Mouse (Mus musculus) embryonic facial prominence, embryonic 15.5 days (tissue): ENCODE data around the gene Ffar2. TPM values are rescaled to one million over a fixed set of nuclear protein-coding genes. Genes with fewer than 3 reads are reported as not detected.
A peak's percentile ranks its signal among the peaks of the same experiment; 100 is the strongest.

Experiments used
- ATAC-seq: fragments of 200-750 bp; cut with Nextera tagmentation; 2 replicates; pipeline ENCODE4 v1.8.0; 2017; ENCODE audit warnings: low read depth, moderate TSS enrichment; ENCODE audit not compliant: insufficient number of reproducible peaks, low FRiP score, low TSS enrichment
- H3K27ac ChIP-seq: fragments of 300-500 bp; sonication (generic); replicated peaks from 2 replicates; pipeline ENCODE4 v1.5.1; 2015; ENCODE audit warnings: mild to moderate bottlenecking, inconsistent platforms
- H3K27me3 ChIP-seq: fragments of 300-500 bp; sonication (generic); 2 replicates; pipeline ENCODE4 v1.6.1; 2015; ENCODE audit warnings: inconsistent platforms
- H3K36me3 ChIP-seq: fragments of 300-500 bp; sonication (generic); 2 replicates; pipeline ENCODE4 v1.6.1; 2015; ENCODE audit warnings: mild to moderate bottlenecking, inconsistent platforms
- H3K4me1 ChIP-seq: fragments of 300-500 bp; sonication (generic); 2 replicates; pipeline ENCODE4 v1.6.1; 2015; ENCODE audit warnings: inconsistent platforms
- H3K4me2 ChIP-seq: fragments of 300-500 bp; sonication (generic); replicated peaks from 2 replicates; pipeline ENCODE4 v1.6.1; 2015; ENCODE audit warnings: mild to moderate bottlenecking, inconsistent platforms
- H3K4me3 ChIP-seq: fragments of 300-500 bp; sonication (generic); replicated peaks from 2 replicates; pipeline ENCODE4 v1.5.1; 2015; ENCODE audit warnings: mild to moderate bottlenecking, inconsistent platforms
- H3K9ac ChIP-seq: fragments of 300-500 bp; sonication (generic); 2 replicates; pipeline ENCODE4 v1.6.1; 2015; ENCODE audit warnings: inconsistent platforms
- H3K9me3 ChIP-seq: fragments of 300-500 bp; sonication (generic); replicated peaks from 2 replicates; pipeline ENCODE4 v1.6.1; 2016; ENCODE audit warnings: inconsistent platforms
- WGBS: fragments of 180-500 bp; shearing (Covaris S2); methylation state at CpG from one replicate; pipeline ENCODE4 v1.1.7; 2015; 5-methylcytosine and 5-hydroxymethylcytosine counted together
- polyA plus RNA-seq: library from polyadenylated mRNA; unstranded; fragments of >200 nt; fragmentation: Nextera tagmentation; extraction: Ambion mirVana; gene quantifications from 2 replicates; pipeline ENCODE4 v1.2.1, GENCODE M21; 2015

Ffar2 gene
- polyA plus RNA-seq, 1 experiment from 2014 or later, result not detected

DNA sequence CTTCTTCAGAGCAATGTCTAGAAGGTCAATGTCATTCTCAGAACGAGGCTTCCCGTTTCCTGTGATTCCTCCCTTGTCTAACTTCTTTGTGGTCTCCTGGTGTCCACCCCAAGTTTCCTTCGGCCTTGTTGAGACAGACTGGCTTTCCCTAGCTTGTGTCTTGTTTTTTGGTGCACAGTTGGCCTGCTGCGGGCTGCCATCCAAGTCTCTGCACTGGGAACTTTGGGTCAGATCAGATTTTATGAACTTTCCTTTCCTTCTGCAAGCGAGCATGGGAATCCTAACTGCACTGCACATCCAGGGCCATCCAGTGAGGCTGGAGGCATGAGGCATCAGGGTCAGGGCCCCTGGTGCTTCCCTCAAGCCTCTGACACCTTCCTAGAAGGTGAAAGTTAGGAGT lies 2.0 kb downstream of the Ffar2 start:
- Histone ChIP-seq H3K9ac (no peak overlapping the region), H3K27ac (no peak overlapping the region), H3K4me3 (no peak overlapping the region), H3K27me3 (no peaks in the 10 kb centered on the region), H3K9me3 (no peaks in the 10 kb centered on the region), H3K4me1 (no peaks in the 10 kb centered on the region), H3K4me2 (no peak overlapping the region), H3K36me3 (no peaks in the 10 kb centered on the region)
- WGBS, result 60% methylated on average over 5 of the region's 5 CpGs
- ATAC-seq, result no peak

DNA sequence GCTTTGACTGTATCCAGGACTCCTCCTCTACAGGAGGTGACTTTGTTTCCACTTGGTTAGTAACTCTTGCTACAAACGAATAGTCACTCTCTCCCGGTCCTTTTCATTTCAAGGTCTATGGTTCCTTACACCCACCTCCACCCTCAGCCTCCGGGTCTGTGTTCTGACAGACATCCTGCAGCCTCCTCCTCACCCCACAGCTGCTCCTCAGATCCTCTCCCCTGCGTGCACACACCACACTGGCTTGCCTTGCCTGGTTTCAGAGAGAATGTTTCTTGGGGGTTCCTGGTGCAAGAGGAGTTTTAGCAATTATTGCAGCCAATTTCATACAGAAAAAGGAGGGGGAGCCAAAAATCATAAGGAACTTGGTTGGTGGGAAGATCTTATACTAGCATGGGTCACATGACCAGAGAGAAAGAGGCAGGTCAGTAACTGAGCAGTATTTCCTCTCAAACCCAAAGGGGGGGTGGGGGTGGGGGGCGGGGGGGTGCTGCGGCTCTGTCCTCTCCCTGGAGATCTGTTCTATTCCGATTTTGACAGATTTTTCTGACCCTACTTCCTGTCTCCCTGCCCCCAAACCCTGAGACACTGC lies 2.6 kb downstream of the Ffar2 start:
- H3K9me3 ChIP-seq, result no peaks in the 10 kb centered on the region
- H3K36me3 ChIP-seq, result no peaks in the 10 kb centered on the region
- no peaks in the 10 kb centered on the region for H3K27me3 ChIP-seq
- no peak overlapping the region for H3K27ac ChIP-seq
- no peak overlapping the region for H3K4me2 ChIP-seq
- no peak overlapping the region for H3K9ac ChIP-seq
- no peak overlapping the region for H3K4me3 ChIP-seq
- H3K4me1 ChIP-seq, result no peaks in the 10 kb centered on the region
- WGBS, result 43% methylated on average over 7 of the region's 7 CpGs
- no peak for ATAC-seq

DNA sequence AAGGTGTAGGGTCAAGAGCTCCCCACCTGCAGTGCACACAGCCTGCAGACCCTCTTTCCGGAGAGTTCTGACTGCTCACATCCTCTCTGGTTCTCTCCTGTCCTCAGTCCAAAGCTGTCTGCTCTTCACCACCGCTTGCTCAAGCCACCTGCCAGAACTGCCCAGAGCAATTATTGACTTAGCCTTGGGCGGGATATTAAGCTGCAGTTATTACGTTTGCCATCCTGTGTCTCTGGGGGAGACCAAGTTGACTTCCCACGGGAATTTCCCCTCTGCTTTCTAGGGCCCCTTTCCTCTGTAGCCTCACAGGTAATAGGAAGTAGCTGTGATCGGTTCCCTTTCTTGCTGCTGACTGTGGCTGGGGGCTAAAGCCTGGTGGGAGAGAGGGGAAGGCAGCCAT lies 3.4 kb downstream of the Ffar2 start:
- ATAC-seq, result no peak
- WGBS, result 44% methylated on average over 6 of the region's 6 CpGs

DNA sequence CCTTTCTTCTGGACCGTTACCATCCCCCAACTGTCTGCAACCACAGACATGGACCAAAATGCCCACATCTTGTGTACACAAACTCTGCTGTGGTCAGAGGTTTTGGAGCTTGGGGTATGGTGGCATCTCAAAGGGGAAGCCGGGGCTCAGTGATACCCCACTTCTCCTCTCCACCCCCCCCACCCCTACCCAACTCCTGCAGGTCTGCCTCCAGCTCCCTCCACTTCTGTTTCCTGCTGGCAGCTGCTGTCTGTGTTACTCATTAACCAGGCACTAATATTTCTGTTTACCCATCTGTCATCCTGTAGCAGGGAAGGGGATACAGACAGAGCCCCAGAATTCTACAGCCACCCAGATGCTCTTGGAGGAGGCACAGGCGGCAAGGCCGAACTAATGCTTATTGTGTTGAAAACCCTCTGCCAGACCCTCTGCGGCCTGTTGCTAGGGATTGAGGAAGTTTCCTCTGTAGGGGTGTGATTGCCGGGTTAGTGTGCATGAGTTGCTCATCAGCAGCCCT lies 11.2 kb downstream of the Ffar2 start:
- no peaks in the 10 kb centered on the region for H3K36me3 ChIP-seq
- no peak overlapping the region for H3K4me2 ChIP-seq
- no peaks in the 10 kb centered on the region for H3K9me3 ChIP-seq
- WGBS, result 56% methylated on average over 6 of the region's 6 CpGs
- H3K4me3 ChIP-seq, result no peak overlapping the region
- H3K27me3 ChIP-seq, result no peaks in the 10 kb centered on the region
- no peaks in the 10 kb centered on the region for H3K4me1 ChIP-seq
- ATAC-seq, result no peak
- H3K9ac ChIP-seq, result no peak overlapping the region
- no peak overlapping the region for H3K27ac ChIP-seq

More for the DNA sequence above, 3.4 kb downstream of the Ffar2 start:
- H3K27ac ChIP-seq, result no peak overlapping the region
- H3K27me3 ChIP-seq, result no peaks in the 10 kb centered on the region
- H3K4me3 ChIP-seq, result no peak overlapping the region
- no peak overlapping the region for H3K4me2 ChIP-seq
- H3K9me3 ChIP-seq, result no peaks in the 10 kb centered on the region
- H3K36me3 ChIP-seq, result no peaks in the 10 kb centered on the region
- no peak overlapping the region for H3K9ac ChIP-seq
- H3K4me1 ChIP-seq, result no peaks in the 10 kb centered on the region

DNA sequence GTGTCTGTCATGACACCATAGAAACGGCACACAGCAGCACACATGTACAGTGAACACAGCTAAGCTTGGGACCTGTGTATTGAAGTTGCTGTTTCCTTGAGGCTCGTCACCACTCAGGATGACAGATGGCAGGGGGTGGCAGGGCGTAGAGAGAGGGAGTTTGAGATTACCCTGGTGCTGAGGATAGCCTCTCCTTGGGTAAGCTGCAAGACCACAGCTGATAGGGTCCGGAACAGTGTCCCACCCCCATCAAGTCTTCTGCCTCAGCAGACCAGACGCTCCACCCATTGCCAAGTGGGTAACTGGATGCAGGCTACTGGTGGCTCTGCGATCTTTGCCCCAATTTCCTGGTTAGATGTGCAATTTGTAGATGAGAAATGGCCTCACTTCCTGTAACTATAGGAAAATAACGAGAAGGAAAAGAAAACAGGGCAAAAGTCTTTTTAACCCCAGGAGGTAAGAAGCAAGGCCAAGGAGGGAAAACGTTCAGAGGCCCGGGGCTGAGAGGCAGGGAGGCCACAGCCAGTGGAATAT lies 11.8 kb downstream of the Ffar2 start:
- no peak overlapping the region for H3K4me3 ChIP-seq
- ATAC-seq, result no peak
- no peak overlapping the region for H3K4me2 ChIP-seq
- no peaks in the 10 kb centered on the region for H3K9me3 ChIP-seq
- H3K27me3 ChIP-seq, result no peaks in the 10 kb centered on the region
- H3K9ac ChIP-seq, result no peak overlapping the region
- 53% methylated on average over 9 of the region's 9 CpGs for WGBS
- no peaks in the 10 kb centered on the region for H3K4me1 ChIP-seq
- H3K27ac ChIP-seq, result no peak overlapping the region
- H3K36me3 ChIP-seq, result no peaks in the 10 kb centered on the region

DNA sequence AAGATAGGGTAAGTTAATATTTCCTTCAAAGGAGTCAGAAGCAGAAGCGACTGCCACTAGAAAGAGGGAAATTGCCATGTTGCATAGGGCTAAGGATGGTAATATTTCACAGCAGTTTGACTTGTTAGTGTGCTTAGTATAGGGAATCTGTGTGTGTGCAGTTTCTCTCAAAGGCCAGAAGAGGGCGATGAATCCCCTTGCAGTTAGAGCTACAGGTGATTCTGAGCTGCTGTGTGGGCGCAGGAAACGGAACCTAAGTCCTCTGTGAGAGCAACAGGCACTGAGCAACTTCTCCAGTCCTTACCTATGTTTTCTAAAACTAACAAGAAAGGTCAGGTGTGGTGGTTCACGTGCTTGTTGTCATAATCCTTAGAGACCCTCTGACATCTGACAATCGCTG lies 13.3 kb downstream of the Ffar2 start:
- WGBS, result 54% methylated on average over 6 of the region's 6 CpGs
- no peak overlapping the region for H3K4me2 ChIP-seq
- H3K9ac ChIP-seq, result no peak overlapping the region
- no peaks in the 10 kb centered on the region for H3K27me3 ChIP-seq
- no peaks in the 10 kb centered on the region for H3K36me3 ChIP-seq
- no peaks in the 10 kb centered on the region for H3K9me3 ChIP-seq
- no peak overlapping the region for H3K27ac ChIP-seq
- no peak for ATAC-seq
- no peak overlapping the region for H3K4me3 ChIP-seq
- no peaks in the 10 kb centered on the region for H3K4me1 ChIP-seq

DNA sequence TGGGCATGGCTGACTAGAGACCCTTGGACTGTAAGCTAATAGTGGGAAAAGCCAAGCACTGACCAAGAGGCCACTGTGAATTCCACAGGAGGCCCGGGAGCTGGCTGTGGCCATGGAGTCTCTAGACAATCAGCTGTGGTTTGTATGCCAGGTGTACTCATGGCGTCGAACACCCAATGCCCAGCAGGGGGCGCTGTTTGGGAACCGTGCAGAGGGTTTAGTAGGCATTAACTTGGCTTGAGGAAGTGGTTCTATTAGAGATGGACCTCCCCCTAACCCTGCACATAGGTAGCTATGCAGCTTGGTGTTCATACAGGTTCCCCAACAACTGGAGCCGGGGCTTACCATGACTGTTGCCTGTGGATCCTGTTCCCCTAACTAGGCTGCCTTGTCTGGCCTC lies 17.7 kb downstream of the Ffar2 start:
- H3K9me3 ChIP-seq, result no peaks in the 10 kb centered on the region
- H3K4me1 ChIP-seq, result no peaks in the 10 kb centered on the region
- no peak overlapping the region for H3K27ac ChIP-seq
- no peak overlapping the region for H3K9ac ChIP-seq
- no peaks in the 10 kb centered on the region for H3K27me3 ChIP-seq
- H3K4me2 ChIP-seq, result no peak overlapping the region
- H3K36me3 ChIP-seq, result no peaks in the 10 kb centered on the region
- no peak for ATAC-seq
- H3K4me3 ChIP-seq, result no peak overlapping the region
- 52% methylated on average over 6 of the region's 6 CpGs for WGBS

DNA sequence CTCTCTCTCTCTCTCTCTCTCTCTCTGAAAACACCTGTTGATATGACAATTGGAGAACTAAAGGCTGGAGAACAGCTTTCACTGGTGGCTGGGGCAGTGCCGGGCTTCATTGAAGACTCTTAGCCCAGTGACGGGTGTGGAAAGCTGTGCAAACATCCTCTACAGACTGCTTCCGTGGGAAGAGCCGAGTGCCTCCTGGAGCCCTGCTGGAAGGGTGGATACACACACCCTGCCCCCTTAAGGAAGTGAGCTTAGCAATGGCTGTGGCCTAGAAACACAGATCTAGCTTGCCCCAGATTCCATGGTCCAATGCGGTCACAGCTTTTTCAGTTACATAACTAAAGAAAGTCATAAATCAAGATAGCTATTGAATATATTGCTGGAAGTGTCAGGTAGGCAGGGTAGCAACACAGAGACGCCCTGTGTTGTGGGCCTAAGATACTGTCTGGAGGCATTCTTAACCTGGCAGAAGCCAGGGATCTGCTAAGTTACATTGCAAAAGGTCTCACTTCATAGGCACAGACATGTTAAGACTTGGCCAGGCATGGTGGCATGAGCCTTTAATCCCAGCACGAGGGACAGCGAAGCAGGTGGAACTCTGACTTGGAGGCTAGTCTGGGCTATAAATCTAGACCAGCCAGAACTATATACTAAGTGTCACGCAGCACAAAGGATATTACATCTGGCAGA lies 19.4 kb downstream of the Ffar2 start:
- no peak overlapping the region for H3K9ac ChIP-seq
- H3K4me2 ChIP-seq, result no peak overlapping the region
- no peaks in the 10 kb centered on the region for H3K9me3 ChIP-seq
- H3K27ac ChIP-seq, result no peak overlapping the region
- WGBS, result 78% methylated on average over 9 of the region's 9 CpGs
- ATAC-seq, result no peak
- H3K36me3 ChIP-seq, result no peaks in the 10 kb centered on the region
- H3K4me1 ChIP-seq, result no peaks in the 10 kb centered on the region
- H3K27me3 ChIP-seq, result no peaks in the 10 kb centered on the region
- no peak overlapping the region for H3K4me3 ChIP-seq

DNA sequence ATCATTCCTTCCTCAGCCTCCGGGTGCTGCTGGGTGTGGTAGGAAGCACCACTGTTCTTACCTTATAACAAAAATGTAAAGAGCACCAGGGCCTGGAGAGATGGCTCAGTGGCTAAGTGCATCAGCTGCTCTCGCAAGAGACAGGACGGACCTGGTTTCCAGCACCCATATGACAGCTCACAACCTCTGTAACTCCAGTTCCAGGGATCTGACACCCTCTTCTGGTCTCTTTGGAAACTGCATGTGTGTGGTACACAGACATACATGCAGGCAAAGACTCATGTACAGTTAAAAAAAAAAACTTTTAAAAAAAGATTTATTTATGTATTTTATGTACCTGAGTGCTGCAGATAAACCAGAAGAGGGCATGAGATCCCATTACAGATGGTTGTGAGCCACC lies 20.3 kb downstream of the Ffar2 start:
- Histone ChIP-seq H3K4me1 (no peaks in the 10 kb centered on the region), H3K27ac (no peak overlapping the region), H3K36me3 (no peaks in the 10 kb centered on the region), H3K27me3 (no peaks in the 10 kb centered on the region), H3K9ac (no peak overlapping the region), H3K4me2 (no peak overlapping the region), H3K9me3 (no peaks in the 10 kb centered on the region), H3K4me3 (no peak overlapping the region)
- 93% methylated on average over 3 of the region's 3 CpGs for WGBS
- ATAC-seq, result no peak

DNA sequence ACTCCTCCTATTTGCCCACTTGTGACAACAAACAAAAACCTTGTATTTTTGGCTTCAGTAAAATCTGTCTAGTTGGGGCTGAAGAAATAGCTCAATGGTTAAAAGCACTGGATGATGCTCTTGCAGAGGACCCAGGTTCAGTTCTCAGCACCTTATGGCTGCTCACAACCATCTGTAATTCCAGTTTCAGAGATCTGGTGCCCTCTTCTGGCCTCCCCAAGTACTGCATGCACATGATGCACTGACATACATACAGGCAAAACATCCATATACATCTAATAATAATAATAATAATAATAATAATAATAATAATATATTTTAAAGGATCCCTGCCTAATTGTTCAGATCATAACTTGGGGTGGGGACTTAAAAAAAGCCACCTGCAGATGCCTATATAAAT lies 22.9 kb downstream of the Ffar2 start:
- Histone ChIP-seq H3K4me1 (no peaks in the 10 kb centered on the region), H3K9ac (no peak overlapping the region)

DNA sequence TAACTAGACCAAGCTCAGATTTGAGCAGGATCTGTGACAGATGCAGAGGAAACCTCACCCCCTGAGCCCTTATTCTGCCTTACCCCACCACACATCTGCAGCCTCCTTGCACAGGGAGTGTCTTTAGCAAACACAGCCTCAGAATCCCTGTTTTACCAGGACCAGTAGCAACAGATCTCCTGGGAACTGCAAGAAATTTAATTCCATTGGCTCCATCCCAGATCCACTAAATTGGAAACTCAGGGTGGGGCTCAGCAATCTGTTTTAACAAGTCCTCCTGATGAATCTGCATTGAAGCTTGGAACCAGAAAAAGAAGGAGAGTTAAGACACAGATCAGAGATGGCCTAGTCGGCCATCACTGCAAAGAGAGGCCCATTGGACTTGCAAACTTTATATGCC lies 26.8 kb downstream of the Ffar2 start:
- no peaks in the 10 kb centered on the region for H3K27me3 ChIP-seq
- peak overlapping the region; percentile 66; the same call in 1 of the 2 replicates for H3K27ac ChIP-seq
- no peak overlapping the region for H3K9ac ChIP-seq
- no peak for ATAC-seq
- no peaks in the 10 kb centered on the region for H3K36me3 ChIP-seq
- no peaks in the 10 kb centered on the region for H3K4me1 ChIP-seq
- H3K9me3 ChIP-seq, result no peaks in the 10 kb centered on the region
- H3K4me2 ChIP-seq, result no peak overlapping the region
- WGBS, result 69% methylated on average over 1 of the region's 1 CpGs
- H3K4me3 ChIP-seq, result no peak overlapping the region

More for the DNA sequence above, 22.9 kb downstream of the Ffar2 start:
- H3K27ac ChIP-seq, result no peak overlapping the region
- H3K4me2 ChIP-seq, result no peak overlapping the region
- no peak overlapping the region for H3K4me3 ChIP-seq
- ATAC-seq, result no peak
- no peaks in the 10 kb centered on the region for H3K36me3 ChIP-seq
- no peaks in the 10 kb centered on the region for H3K27me3 ChIP-seq
- H3K9me3 ChIP-seq, result no peaks in the 10 kb centered on the region

DNA sequence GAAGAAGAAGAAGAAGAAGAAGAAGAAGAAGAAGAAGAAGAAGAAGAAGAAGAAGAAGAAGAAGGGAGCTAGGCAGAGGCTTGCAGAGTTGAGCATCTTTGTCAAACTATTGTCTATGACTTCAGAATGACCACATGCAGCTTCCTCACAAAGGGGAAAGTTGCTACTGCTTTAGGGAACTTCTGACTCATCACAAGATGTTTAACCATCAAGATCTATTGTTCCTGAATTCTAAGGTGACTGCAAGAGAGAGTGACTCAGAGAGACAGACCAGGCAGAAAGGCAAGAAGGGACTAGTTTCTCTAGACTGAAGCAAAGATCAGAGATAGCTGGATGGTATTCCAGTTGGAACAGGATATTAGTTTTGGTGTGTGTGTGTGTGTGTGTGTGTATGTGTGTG lies 28.7 kb downstream of the Ffar2 start:
- H3K9ac ChIP-seq, result no peak overlapping the region
- H3K27ac ChIP-seq, result no peak overlapping the region
- H3K4me2 ChIP-seq, result no peak overlapping the region
- no peak overlapping the region for H3K4me3 ChIP-seq
- no peaks in the 10 kb centered on the region for H3K36me3 ChIP-seq
- ATAC-seq, result no peak
- no peaks in the 10 kb centered on the region for H3K4me1 ChIP-seq
- no peaks in the 10 kb centered on the region for H3K9me3 ChIP-seq
- no peaks in the 10 kb centered on the region for H3K27me3 ChIP-seq
